Comparison of ENCODE assay signal across 21 mouse cellular contexts in genomic region chr3:31100802-31101201, GRCm38 (mm10). TPM values are rescaled to one million over a fixed set of nuclear protein-coding genes. Genes with fewer than 3 reads are reported as not detected.
DNase-seq lines count a peak whose midpoint lies in the region; ATAC-seq and TF ChIP-seq lines count a peak whose summit lies in the region.
"Had no signal": no experiment of that assay in that cellular context is flagged by ENCODE, and none has a peak within 500 bp of the region (broad histone marks: within the 10 kb centered on the region; RNA-seq: fewer than 3 reads in every experiment).

No protein-coding gene starts in this region.

- peaks cover 9% of the 10 kb centered on the region for H3K4me1 ChIP-seq in hindbrain, embryonic 11.5 days (replicated peaks; ENCODE audit: control insufficient read depth, insufficient read depth, low read length)
- peaks cover 26% of the 10 kb centered on the region for H3K4me1 ChIP-seq in hindbrain, postnatal 0 days (ENCODE audit: insufficient read depth, low read length)
- peaks cover 74% of the 10 kb centered on the region for H3K4me1 ChIP-seq in midbrain, embryonic 13.5 days (replicated peaks)
- peaks cover 46% of the 10 kb centered on the region for H3K4me1 ChIP-seq in midbrain, embryonic 16.5 days (ENCODE audit: control insufficient read depth, insufficient read depth, low read length)
- H3K4me1 ChIP-seq in hindbrain, embryonic 13.5 days (replicated peaks), result peaks cover 62% of the 10 kb centered on the region
- peaks cover 43% of the 10 kb centered on the region for H3K4me1 ChIP-seq in neural tube, embryonic 14.5 days (ENCODE audit: control insufficient read depth, insufficient read depth, low read length)
- H3K4me1 ChIP-seq in kidney, embryonic 14.5 days (ENCODE audit: control insufficient read depth, insufficient read depth, low read length), result peaks cover 32% of the 10 kb centered on the region

- no peak overlapping the region for H3K4me3 ChIP-seq in hindbrain, embryonic 11.5 days (ENCODE audit: low read depth, low read length)
- no peak overlapping the region for H3K4me3 ChIP-seq in hindbrain, postnatal 0 days (ENCODE audit: low read length)
- no peak overlapping the region for H3K4me3 ChIP-seq in midbrain, embryonic 13.5 days (replicated peaks)
- H3K4me3 ChIP-seq in midbrain, embryonic 16.5 days (ENCODE audit: low read depth, low read length), result no peak overlapping the region
- no peak overlapping the region for H3K4me3 ChIP-seq in hindbrain, embryonic 13.5 days
- no peak overlapping the region for H3K4me3 ChIP-seq in neural tube, embryonic 14.5 days (ENCODE audit: low read depth, low read length)
- H3K4me3 ChIP-seq in kidney, embryonic 14.5 days (ENCODE audit: low read length), result no peak overlapping the region
- H3K4me3 ChIP-seq: embryonic facial prominence, embryonic 13.5 days; forebrain, embryonic 12.5 days; heart, embryonic 15.5 days; hindbrain, embryonic 15.5 days had no signal

- H3K27ac ChIP-seq in hindbrain, embryonic 11.5 days (ENCODE audit: low read depth, low read length), result no peak overlapping the region
- no peak overlapping the region for H3K27ac ChIP-seq in hindbrain, postnatal 0 days
- H3K27ac ChIP-seq in midbrain, embryonic 13.5 days, result no peak overlapping the region
- H3K27ac ChIP-seq in midbrain, embryonic 16.5 days (ENCODE audit: low read length), result no peak overlapping the region
- no peak overlapping the region for H3K27ac ChIP-seq in hindbrain, embryonic 13.5 days
- H3K27ac ChIP-seq in neural tube, embryonic 14.5 days (ENCODE audit: low read depth, low read length), result no peak overlapping the region
- no peak overlapping the region for H3K27ac ChIP-seq in kidney, embryonic 14.5 days (ENCODE audit: low read depth, low read length)
- H3K27ac ChIP-seq: embryonic facial prominence, embryonic 13.5 days; forebrain, embryonic 12.5 days; heart, adult 2 months; heart, embryonic 15.5 days; hindbrain, embryonic 15.5 days had no signal

- no peaks in the 10 kb centered on the region for H3K9me3 ChIP-seq in hindbrain, embryonic 11.5 days (ENCODE audit: control insufficient read depth, low read length)
- H3K9me3 ChIP-seq in hindbrain, postnatal 0 days (ENCODE audit: low read length), result no peaks in the 10 kb centered on the region
- no peaks in the 10 kb centered on the region for H3K9me3 ChIP-seq in midbrain, embryonic 13.5 days
- no peaks in the 10 kb centered on the region for H3K9me3 ChIP-seq in midbrain, embryonic 16.5 days (replicated peaks; ENCODE audit: control insufficient read depth, low read length, poor library complexity, severe bottlenecking)
- no peaks in the 10 kb centered on the region for H3K9me3 ChIP-seq in hindbrain, embryonic 13.5 days
- H3K9me3 ChIP-seq in neural tube, embryonic 14.5 days (ENCODE audit: control insufficient read depth, low read length), result no peaks in the 10 kb centered on the region
- no peaks in the 10 kb centered on the region for H3K9me3 ChIP-seq in kidney, embryonic 14.5 days (ENCODE audit: control insufficient read depth, low read length)
- H3K9me3 ChIP-seq: embryonic facial prominence, embryonic 13.5 days; forebrain, embryonic 12.5 days; G1E; heart, embryonic 15.5 days; hindbrain, embryonic 15.5 days had no signal

- no peak for TF ChIP-seq CTCF in hindbrain, postnatal 0 days (IDR thresholded peaks at IDR 0.05; ENCODE audit: low read depth)

- ATAC-seq in hindbrain, embryonic 11.5 days (ENCODE audit: low FRiP score), result no peak
- no peak for ATAC-seq in hindbrain, postnatal 0 days
- ATAC-seq in midbrain, embryonic 13.5 days, result no peak
- ATAC-seq in midbrain, embryonic 16.5 days, result no peak
- ATAC-seq in hindbrain, embryonic 13.5 days (ENCODE audit: low FRiP score), result no peak
- no peak for ATAC-seq in neural tube, embryonic 14.5 days (ENCODE audit: low read depth)
- ATAC-seq in kidney, embryonic 14.5 days (ENCODE audit: low FRiP score, low TSS enrichment), result no peak
- ATAC-seq: forebrain, embryonic 16.5 days had no signal

- H3K36me3 ChIP-seq in hindbrain, embryonic 11.5 days (ENCODE audit: control insufficient read depth, insufficient read depth, low read length), result no peaks in the 10 kb centered on the region
- peaks cover 4% of the 10 kb centered on the region; the same call in 1 of the 2 replicates for H3K36me3 ChIP-seq in hindbrain, postnatal 0 days (ENCODE audit: insufficient read depth, low read length)
- H3K36me3 ChIP-seq in midbrain, embryonic 13.5 days, result no peaks in the 10 kb centered on the region
- 0 out of 2 replicates have a peak, but pooled peaks cover 2% of the 10 kb centered on the region for H3K36me3 ChIP-seq in midbrain, embryonic 16.5 days (ENCODE audit: control insufficient read depth, insufficient read depth, low read length)
- H3K36me3 ChIP-seq in hindbrain, embryonic 13.5 days, result 0 out of 2 replicates have a peak, but pooled peaks cover 4% of the 10 kb centered on the region
- H3K36me3 ChIP-seq in neural tube, embryonic 14.5 days (ENCODE audit: control insufficient read depth, insufficient read depth, low read length), result no peaks in the 10 kb centered on the region
- H3K36me3 ChIP-seq in kidney, embryonic 14.5 days (ENCODE audit: control insufficient read depth, insufficient read depth, low read length), result no peaks in the 10 kb centered on the region; the same call in 1 of the 2 replicates
- H3K36me3 ChIP-seq: forebrain, embryonic 12.5 days; heart, embryonic 15.5 days; hindbrain, embryonic 15.5 days had no signal

- H3K4me2 ChIP-seq in hindbrain, embryonic 11.5 days (replicated peaks; ENCODE audit: low read depth, low read length), result 0 out of 2 replicates have a peak overlapping the region, but pooled peaks have one; percentile 7
- H3K4me2 ChIP-seq in hindbrain, postnatal 0 days (ENCODE audit: low read depth, low read length), result no peak overlapping the region
- 0 out of 2 replicates have a peak overlapping the region, but pooled peaks have one; percentile 22 for H3K4me2 ChIP-seq in midbrain, embryonic 13.5 days (replicated peaks)
- H3K4me2 ChIP-seq in midbrain, embryonic 16.5 days (ENCODE audit: low read length), result no peak overlapping the region
- H3K4me2 ChIP-seq in hindbrain, embryonic 13.5 days, result peak overlapping the region; percentile 21
- peak overlapping the region; percentile 29; the same call in 1 of the 2 replicates for H3K4me2 ChIP-seq in neural tube, embryonic 14.5 days (ENCODE audit: low read depth, low read length)
- H3K4me2 ChIP-seq in kidney, embryonic 14.5 days (replicated peaks; ENCODE audit: low read depth, low read length), result no peak overlapping the region
- H3K4me2 ChIP-seq: heart, embryonic 11.5 days had no signal

- no peak overlapping the region for H3K9ac ChIP-seq in hindbrain, embryonic 11.5 days (ENCODE audit: low read depth, low read length)
- no peak overlapping the region for H3K9ac ChIP-seq in hindbrain, postnatal 0 days (replicated peaks; ENCODE audit: low read length)
- no peak overlapping the region for H3K9ac ChIP-seq in midbrain, embryonic 13.5 days (replicated peaks)
- no peak overlapping the region for H3K9ac ChIP-seq in midbrain, embryonic 16.5 days (ENCODE audit: low read depth, low read length)
- no peak overlapping the region for H3K9ac ChIP-seq in hindbrain, embryonic 13.5 days
- no peak overlapping the region for H3K9ac ChIP-seq in neural tube, embryonic 14.5 days (replicated peaks; ENCODE audit: low read depth, low read length)
- H3K9ac ChIP-seq in kidney, embryonic 14.5 days (ENCODE audit: low read depth, low read length), result no peak overlapping the region
- H3K9ac ChIP-seq: embryonic facial prominence, embryonic 13.5 days; forebrain, embryonic 12.5 days; heart, embryonic 15.5 days; hindbrain, embryonic 15.5 days had no signal

- 87% methylated on average over 3 of the region's 3 CpGs for whole genome bisulfite sequencing in hindbrain, embryonic 11.5 days
- 91% methylated on average over 3 of the region's 3 CpGs for WGBS in hindbrain, postnatal 0 days
- 94% methylated on average over 3 of the region's 3 CpGs for WGBS in midbrain, embryonic 13.5 days
- 95% methylated on average over 3 of the region's 3 CpGs for WGBS in midbrain, embryonic 16.5 days
- 96% methylated on average over 3 of the region's 3 CpGs for WGBS in hindbrain, embryonic 13.5 days
- WGBS in neural tube, embryonic 14.5 days, result 89% methylated on average over 3 of the region's 3 CpGs
- WGBS in kidney, embryonic 14.5 days, result 95% methylated on average over 3 of the region's 3 CpGs

- H3K27me3 ChIP-seq in hindbrain, embryonic 11.5 days (ENCODE audit: control insufficient read depth, insufficient read depth, low read length), result no peaks in the 10 kb centered on the region
- H3K27me3 ChIP-seq in hindbrain, postnatal 0 days (ENCODE audit: insufficient read depth, low read length), result no peaks in the 10 kb centered on the region
- no peaks in the 10 kb centered on the region for H3K27me3 ChIP-seq in midbrain, embryonic 13.5 days
- no peaks in the 10 kb centered on the region for H3K27me3 ChIP-seq in midbrain, embryonic 16.5 days (ENCODE audit: control insufficient read depth, insufficient read depth, low read depth, low read length)
- no peaks in the 10 kb centered on the region for H3K27me3 ChIP-seq in hindbrain, embryonic 13.5 days
- no peaks in the 10 kb centered on the region for H3K27me3 ChIP-seq in neural tube, embryonic 14.5 days (ENCODE audit: control insufficient read depth, insufficient read depth, low read length)
- no peaks in the 10 kb centered on the region for H3K27me3 ChIP-seq in kidney, embryonic 14.5 days (ENCODE audit: control insufficient read depth, insufficient read depth, low read length)
- H3K27me3 ChIP-seq: embryonic facial prominence, embryonic 13.5 days; forebrain, embryonic 12.5 days; heart, embryonic 15.5 days; hindbrain, embryonic 15.5 days had no signal

- DNase-seq in hindbrain, embryonic 11.5 days (ENCODE audit: low spot score), result no peak
- DNase-seq in hindbrain, postnatal 0 days (ENCODE audit: low spot score), result no peak
- DNase-seq in kidney, postnatal 10 days, result no peak
- DNase-seq: adrenal gland, postnatal 10 days; cerebellum, adult 11-12 months; cerebellum, adult 9-10 months; cerebellum, postnatal 36 days; gastrocnemius, postnatal 10 days had no signal

RNA-seq across cellular contexts. Expression of gene Skil, which starts 5.9 kb away (rescaled TPM):
- 57.9 and 71.1 TPM in 2 replicates for polyA plus RNA-seq in hindbrain, embryonic 11.5 days (2014; fragmentation: Nextera tagmentation; extraction: Ambion mirVana)
- total RNA-seq in hindbrain, postnatal 0 days (2014; rRNA removed), result 36.4 and 38.9 TPM in 2 replicates
- 23.9 and 25.1 TPM in 2 replicates for polyA plus RNA-seq in hindbrain, postnatal 0 days (2015; fragmentation: Nextera tagmentation; extraction: Ambion mirVana)
- polyA plus RNA-seq in midbrain, embryonic 13.5 days (2015; fragmentation: Nextera tagmentation; extraction: Ambion mirVana), result 36.8 and 41.1 TPM in 2 replicates
- polyA plus RNA-seq in midbrain, embryonic 16.5 days (2015; fragmentation: Nextera tagmentation; extraction: Ambion mirVana), result 29.9 and 32.4 TPM in 2 replicates
- 33.5 and 34.4 TPM in 2 replicates for polyA plus RNA-seq in hindbrain, embryonic 13.5 days (2015; fragmentation: Nextera tagmentation; extraction: Ambion mirVana)
- 38.3 and 39.7 TPM in 2 replicates for polyA plus RNA-seq in neural tube, embryonic 14.5 days (2014; fragmentation: Nextera tagmentation; extraction: Ambion mirVana)
- polyA plus RNA-seq in kidney, embryonic 14.5 days (2014; fragmentation: Nextera tagmentation; extraction: Ambion mirVana), result 20.0 and 26.8 TPM in 2 replicates

RNA-seq across cellular contexts. Expression of gene Cldn11, which starts 48.9 kb away (rescaled TPM):
- polyA plus RNA-seq in hindbrain, embryonic 11.5 days (2014; fragmentation: Nextera tagmentation; extraction: Ambion mirVana), result 7.7 and 8.8 TPM in 2 replicates
- 61.8 and 80.1 TPM in 2 replicates for total RNA-seq in hindbrain, postnatal 0 days (2014; rRNA removed)
- 71.0 and 76.7 TPM in 2 replicates for polyA plus RNA-seq in hindbrain, postnatal 0 days (2015; fragmentation: Nextera tagmentation; extraction: Ambion mirVana)
- polyA plus RNA-seq in midbrain, embryonic 13.5 days (2015; fragmentation: Nextera tagmentation; extraction: Ambion mirVana), result 43.4 and 47.0 TPM in 2 replicates
- polyA plus RNA-seq in midbrain, embryonic 16.5 days (2015; fragmentation: Nextera tagmentation; extraction: Ambion mirVana), result 37.3 and 41.4 TPM in 2 replicates
- polyA plus RNA-seq in hindbrain, embryonic 13.5 days (2015; fragmentation: Nextera tagmentation; extraction: Ambion mirVana), result 52.1 and 53.9 TPM in 2 replicates
- 2.1 and 58.1 TPM in 2 replicates for polyA plus RNA-seq in neural tube, embryonic 14.5 days (2014; fragmentation: Nextera tagmentation; extraction: Ambion mirVana)
- 47.5 and 53.0 TPM in 2 replicates for polyA plus RNA-seq in kidney, embryonic 14.5 days (2014; fragmentation: Nextera tagmentation; extraction: Ambion mirVana)
- total RNA-seq: G1E had no signal
- polyA plus RNA-seq: G1E had no signal

Comparison
In these comparisons a context has a peak if more than half of its experiments do, and no peak if none do; other contexts are left out.
1. H3K4me2 ChIP-seq: peak in hindbrain, embryonic 11.5 days (single experiment), midbrain, embryonic 13.5 days (single experiment), hindbrain, embryonic 13.5 days (single experiment) and neural tube, embryonic 14.5 days (single experiment); none in hindbrain, postnatal 0 days (single experiment), midbrain, embryonic 16.5 days (single experiment) and kidney, embryonic 14.5 days (single experiment).